ENCODE assay signal across 15 mouse cellular contexts in the genomic region with DNA sequence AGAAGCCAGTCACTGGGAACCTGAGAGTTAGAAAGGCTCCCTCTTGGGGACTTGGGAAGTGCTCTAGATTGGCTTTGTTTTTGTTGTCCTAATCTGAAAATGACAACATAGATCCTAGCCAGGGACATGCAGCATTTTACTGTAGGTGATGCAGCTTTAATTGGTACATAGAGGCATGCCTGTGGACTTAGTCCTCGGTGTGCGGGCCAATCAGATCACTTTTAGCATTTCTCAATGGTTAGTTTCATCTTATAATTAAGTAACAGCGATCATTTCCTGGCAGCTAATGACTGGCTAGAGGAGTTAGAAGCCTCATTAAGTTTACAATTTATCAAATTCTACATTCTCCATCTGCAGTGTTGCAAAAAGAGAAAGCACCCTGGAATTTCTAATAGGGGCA.
"Had no signal": no experiment of that assay in that cellular context is flagged by ENCODE, and none has a peak within 500 bp of the region (broad histone marks: within the 10 kb centered on the region; RNA-seq: fewer than 3 reads in every experiment).

No protein-coding gene starts in this region.

- H3K9ac ChIP-seq: kidney, embryonic 15.5 days; limb, embryonic 13.5 days; liver, embryonic 14.5 days; neural tube, embryonic 12.5 days had no signal

- H3K27ac ChIP-seq: kidney, embryonic 15.5 days; limb, embryonic 13.5 days; liver, embryonic 14.5 days; midbrain, embryonic 10.5 days; neural tube, embryonic 12.5 days had no signal

- H3K27me3 ChIP-seq: kidney, embryonic 15.5 days; limb, embryonic 13.5 days; neural tube, embryonic 12.5 days had no signal

- H3K36me3 ChIP-seq: kidney, embryonic 15.5 days; limb, embryonic 13.5 days; neural tube, embryonic 12.5 days had no signal

- DNase-seq: kidney, postnatal 14 days; left cerebral cortex, postnatal 4 days; lung, adult 18-20 months; lung, postnatal 36 days; midbrain, embryonic 14.5 days; right cerebral cortex, adult 18-20 months; right cerebral cortex, postnatal 25 days; thymus, adult 18-20 months; thymus, postnatal 14 days had no signal

- H3K4me2 ChIP-seq: kidney, embryonic 15.5 days; limb, embryonic 13.5 days; neural tube, embryonic 12.5 days had no signal

- H3K9me3 ChIP-seq: kidney, embryonic 15.5 days; limb, embryonic 13.5 days; midbrain, embryonic 10.5 days; neural tube, embryonic 12.5 days had no signal

- H3K4me3 ChIP-seq: kidney, embryonic 15.5 days; limb, embryonic 13.5 days; midbrain, embryonic 10.5 days; myocyte; neural tube, embryonic 12.5 days had no signal
